Comparison of ENCODE assay signal across 8 mouse cellular contexts in the genomic region with DNA sequence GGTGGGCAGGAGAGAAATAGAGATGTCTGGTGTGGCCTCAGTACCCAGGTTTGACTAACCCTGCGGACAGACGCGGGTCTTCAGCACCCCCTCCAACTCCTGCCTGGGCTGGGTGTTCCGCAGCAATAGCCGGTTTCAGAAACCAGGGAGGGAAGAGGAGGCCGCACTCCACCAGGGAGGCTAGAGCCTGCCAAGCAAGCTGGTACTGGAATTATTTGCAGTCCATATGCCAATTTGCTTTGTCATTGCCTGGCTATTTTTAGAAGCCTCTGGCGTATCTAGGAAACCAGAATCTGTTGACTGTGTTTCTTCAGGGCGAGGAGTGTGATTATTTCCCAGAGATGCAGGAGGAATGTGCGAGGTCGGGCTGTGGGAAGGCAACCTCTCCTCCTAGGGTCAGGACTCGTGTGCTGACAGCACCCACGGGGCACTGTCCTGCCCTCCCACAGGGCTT.
DNase-seq lines count a peak whose midpoint lies in the region; ATAC-seq and TF ChIP-seq lines count a peak whose summit lies in the region.

No protein-coding gene starts in this region.

- no peak for TF ChIP-seq CTCF in cerebellum, adult 2 months (IDR thresholded peaks at IDR 0.05; ENCODE audit: borderline replicate concordance, insufficient read depth, low read depth, low read length)

- peaks cover 5% of the 10 kb centered on the region for H3K4me1 ChIP-seq in hindbrain, embryonic 12.5 days
- no peaks in the 10 kb centered on the region for H3K4me1 ChIP-seq in hindbrain, embryonic 11.5 days (replicated peaks; ENCODE audit: control insufficient read depth, insufficient read depth, low read length)
- peaks cover 26% of the 10 kb centered on the region for H3K4me1 ChIP-seq in cerebellum, adult 2 months (ENCODE audit: control insufficient read depth, insufficient read depth, low read length)
- 0 out of 2 replicates have a peak, but pooled peaks cover 5% of the 10 kb centered on the region for H3K4me1 ChIP-seq in neural tube, embryonic 14.5 days (ENCODE audit: control insufficient read depth, insufficient read depth, low read length)

- TF ChIP-seq POLR2A in cerebellum, adult 2 months (IDR thresholded peaks at IDR 0.05; ENCODE audit: borderline replicate concordance, insufficient read depth, low read length): no peak

- H3K9ac ChIP-seq in hindbrain, embryonic 12.5 days: no peak overlapping the region
- H3K9ac ChIP-seq in hindbrain, embryonic 11.5 days (ENCODE audit: low read depth, low read length): no peak overlapping the region
- no peak overlapping the region for H3K9ac ChIP-seq in neural tube, embryonic 14.5 days (replicated peaks; ENCODE audit: low read depth, low read length)

- H3K36me3 ChIP-seq in hindbrain, embryonic 12.5 days: no peaks in the 10 kb centered on the region
- H3K36me3 ChIP-seq in hindbrain, embryonic 11.5 days (ENCODE audit: control insufficient read depth, insufficient read depth, low read length): no peaks in the 10 kb centered on the region
- H3K36me3 ChIP-seq in neural tube, embryonic 14.5 days (ENCODE audit: control insufficient read depth, insufficient read depth, low read length): no peaks in the 10 kb centered on the region

- H3K9me3 ChIP-seq in hindbrain, embryonic 12.5 days (replicated peaks): no peaks in the 10 kb centered on the region
- no peaks in the 10 kb centered on the region for H3K9me3 ChIP-seq in hindbrain, embryonic 11.5 days (ENCODE audit: control insufficient read depth, low read length)
- H3K9me3 ChIP-seq in neural tube, embryonic 14.5 days (ENCODE audit: control insufficient read depth, low read length): no peaks in the 10 kb centered on the region

- H3K4me3 ChIP-seq in hindbrain, embryonic 12.5 days: no peak overlapping the region
- H3K4me3 ChIP-seq in hindbrain, embryonic 11.5 days (ENCODE audit: low read depth, low read length): no peak overlapping the region
- peak overlapping the region; percentile 46 for H3K4me3 ChIP-seq in cerebellum, adult 2 months (replicated peaks; ENCODE audit: insufficient read depth, low read depth, low read length)
- no peak overlapping the region for H3K4me3 ChIP-seq in neural tube, embryonic 14.5 days (ENCODE audit: low read depth, low read length)

- 0 out of 2 replicates have a peak, but pooled peaks have one; percentile 19 for ATAC-seq in hindbrain, embryonic 12.5 days (ENCODE audit: low FRiP score)
- no peak; the same call in 1 of the 2 replicates for ATAC-seq in hindbrain, embryonic 11.5 days (ENCODE audit: low FRiP score)
- peak; percentile 34 for ATAC-seq in neural tube, embryonic 14.5 days (ENCODE audit: low read depth)

- H3K4me2 ChIP-seq in hindbrain, embryonic 12.5 days (replicated peaks): no peak overlapping the region
- no peak overlapping the region for H3K4me2 ChIP-seq in hindbrain, embryonic 11.5 days (replicated peaks; ENCODE audit: low read depth, low read length)
- no peak overlapping the region for H3K4me2 ChIP-seq in neural tube, embryonic 14.5 days (ENCODE audit: low read depth, low read length)

- 71% methylated on average over 12 of the region's 12 CpGs for WGBS in hindbrain, embryonic 12.5 days
- 78% methylated on average over 12 of the region's 12 CpGs for WGBS in hindbrain, embryonic 11.5 days
- 9% methylated on average over 12 of the region's 12 CpGs for WGBS in cerebellum, adult 2 months
- 65% methylated on average over 12 of the region's 12 CpGs for WGBS in neural tube, embryonic 14.5 days

- no peak for DNase-seq in hindbrain, embryonic 11.5 days (ENCODE audit: low spot score)
- DNase-seq in cerebellum, adult 2 months: peak; percentile 89 to 95
- DNase-seq in heart, adult 9 months (ENCODE audit: low spot score in 2 of 2): peak; percentile 74 to 79
- DNase-seq in layer of hippocampus, postnatal 14 days (ENCODE audit: low spot score in 2 of 2): peak; percentile 63 to 91
- no peak for DNase-seq in thymus, postnatal 36 days
- no peak for DNase-seq in kidney, adult 18-20 months

- H3K27ac ChIP-seq in hindbrain, embryonic 12.5 days: no peak overlapping the region
- no peak overlapping the region for H3K27ac ChIP-seq in hindbrain, embryonic 11.5 days (ENCODE audit: low read depth, low read length)
- peak overlapping the region; percentile 81 for H3K27ac ChIP-seq in cerebellum, adult 2 months (ENCODE audit: insufficient read depth, low read length)
- no peak overlapping the region for H3K27ac ChIP-seq in neural tube, embryonic 14.5 days (ENCODE audit: low read depth, low read length)

- no peaks in the 10 kb centered on the region for H3K27me3 ChIP-seq in hindbrain, embryonic 12.5 days
- H3K27me3 ChIP-seq in hindbrain, embryonic 11.5 days (ENCODE audit: control insufficient read depth, insufficient read depth, low read length): no peaks in the 10 kb centered on the region
- no peaks in the 10 kb centered on the region for H3K27me3 ChIP-seq in cerebellum, adult 2 months (ENCODE audit: control insufficient read depth, insufficient read depth, low read length)
- H3K27me3 ChIP-seq in neural tube, embryonic 14.5 days (ENCODE audit: control insufficient read depth, insufficient read depth, low read length): no peaks in the 10 kb centered on the region

Comparison
In these comparisons a context has a peak if more than half of its experiments do, and no peak if none do; other contexts are left out.
1. DNase-seq: peak in cerebellum, adult 2 months (2 of 2), heart, adult 9 months (2 of 2) and layer of hippocampus, postnatal 14 days (2 of 2); none in hindbrain, embryonic 11.5 days (single experiment), thymus, postnatal 36 days (0 of 2) and kidney, adult 18-20 months (single experiment).